Mouse (Mus musculus): ENCODE measurements around the gene Arhgef10l. TPM values are rescaled to one million over a fixed set of nuclear protein-coding genes. Genes with fewer than 3 reads are reported as not detected.

Gene Arhgef10l
- polyA plus RNA-seq (2014; fragmentation: Illumina TruSeq; extraction: RNeasy Lipid Tissue Mini Kit (QIAGEN cat#74804)) = 1.5 TPM

GRCm38 (mm10) chr4:140665760-140666159 lies at the start of gene Arhgef10l:
Arhgef10l (minus strand) TSS chr4:140666012.

DNA sequence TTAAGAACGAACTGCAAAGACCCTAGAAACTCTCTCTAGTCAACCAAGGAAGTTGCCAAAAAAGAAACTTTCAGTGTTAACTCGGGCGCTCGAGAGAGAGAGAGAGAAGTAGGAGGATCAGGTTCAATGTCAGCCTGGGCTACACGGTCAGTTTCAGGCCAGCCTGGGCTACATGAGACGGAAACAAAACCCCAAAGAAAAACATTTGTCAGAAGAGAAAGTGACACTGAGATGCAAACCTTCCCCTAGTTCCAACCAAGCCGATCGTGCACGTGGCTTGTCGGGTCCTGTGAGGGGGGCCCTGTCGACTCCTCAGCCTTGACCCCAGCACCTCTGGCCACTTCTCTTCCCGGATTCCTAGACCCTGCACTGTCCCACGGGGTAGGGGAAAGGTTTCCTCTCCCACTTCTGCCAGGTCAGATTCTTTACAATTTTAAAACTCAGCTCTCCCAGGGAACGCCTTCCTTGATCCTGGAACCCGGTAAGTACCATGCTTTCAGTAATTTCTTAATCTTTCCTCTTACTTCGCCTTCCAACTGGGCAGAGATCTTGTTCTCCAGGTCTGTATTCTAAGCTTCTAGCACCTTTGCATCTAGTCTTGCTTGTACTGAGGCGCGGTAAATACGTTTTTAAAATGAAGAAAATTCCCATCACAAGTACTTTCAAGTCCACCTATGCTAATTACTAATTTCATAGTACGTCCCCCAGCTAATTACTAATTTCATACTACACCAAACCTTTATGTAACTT lies 34.6 kb upstream of the Arhgef10l start, which contains the start of gene Rcc2:
Gene Rcc2 (plus strand): TSS at position 273 of the 750 bp plus-strand sequence.

Other genes starting within 250 kb of the Arhgef10l start
- gene Rcc2, start 34.5 kb upstream of the Arhgef10l start, polyA plus RNA-seq (2014; fragmentation: Illumina TruSeq; extraction: RNeasy Lipid Tissue Mini Kit (QIAGEN cat#74804)) = 12.1 TPM
- 16.1 TPM for gene Padi6, start 76.6 kb upstream of the Arhgef10l start, polyA plus RNA-seq (2014; fragmentation: Illumina TruSeq; extraction: RNeasy Lipid Tissue Mini Kit (QIAGEN cat#74804))
- not detected for gene Padi4, start 108.2 kb upstream of the Arhgef10l start, polyA plus RNA-seq (2014; fragmentation: Illumina TruSeq; extraction: RNeasy Lipid Tissue Mini Kit (QIAGEN cat#74804))
- gene Padi3, start 144.6 kb upstream of the Arhgef10l start, polyA plus RNA-seq (2014; fragmentation: Illumina TruSeq; extraction: RNeasy Lipid Tissue Mini Kit (QIAGEN cat#74804)) = not detected
- not detected for gene Padi1, start 179.8 kb upstream of the Arhgef10l start, polyA plus RNA-seq (2014; fragmentation: Illumina TruSeq; extraction: RNeasy Lipid Tissue Mini Kit (QIAGEN cat#74804))
- 0.20 TPM for gene Padi2, start 240.3 kb upstream of the Arhgef10l start, polyA plus RNA-seq (2014; fragmentation: Illumina TruSeq; extraction: RNeasy Lipid Tissue Mini Kit (QIAGEN cat#74804))

Measured in ovary, adult 10 weeks (tissue).